Mouse (Mus musculus) hematopoietic stem cell, adult 5-6 weeks (primary cell): ENCODE results near the gene Spata31d1b. TPM values are rescaled to one million over a fixed set of nuclear protein-coding genes. Genes with fewer than 3 reads are reported as not detected.
"Not testable (repeated sequence)": the region's sequence is repeated elsewhere in the genome, so short reads cannot be mapped to it uniquely, and the experiment has no call there.

ENCODE experiments used
- ATAC-seq, 2 experiments: fragments of 125-278 bp in 1 of 2; replicated peaks in 1 of 2; 2 replicates each; pipeline ENCODE4 v1.8.0; 2016 to 2017; ENCODE audit warnings: inconsistent platforms in 2 of 2, mild to moderate bottlenecking in 2 of 2, moderate number of reproducible peaks in 2 of 2, low read depth in 1 of 2, moderate TSS enrichment in 1 of 2; ENCODE audit not compliant: low FRiP score in 2 of 2, poor library complexity in 2 of 2, severe bottlenecking in 2 of 2, insufficient read depth in 1 of 2, low TSS enrichment in 1 of 2
- total RNA-seq: library from RNA; stranded (forward); fragments of 172-1452, 232-1000 nt; gene quantifications from 2 replicates; pipeline ENCODE4 v1.2.3, GENCODE M21; 2017

The Spata31d1b gene
- not detected in 2 replicates for total RNA-seq

DNA sequence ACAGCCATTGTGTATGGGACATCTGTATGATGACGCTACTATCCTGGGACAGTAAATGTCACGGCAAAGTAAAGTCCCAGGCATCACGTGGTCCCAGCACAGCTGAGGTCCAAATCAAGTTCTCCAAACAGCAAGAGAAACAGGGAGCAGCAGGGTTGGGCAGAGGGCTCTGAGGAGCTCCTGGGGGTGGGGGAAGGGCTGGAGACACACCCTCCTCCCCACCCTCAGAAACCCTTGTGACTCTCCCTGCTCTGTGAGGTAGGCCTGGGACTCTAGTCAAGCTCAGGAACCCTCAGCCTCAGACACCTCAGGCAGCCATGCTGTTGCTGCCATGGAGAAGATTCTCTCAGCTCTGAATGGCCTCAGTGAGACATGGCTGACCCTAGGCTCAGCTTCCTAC is at the start of gene Spata31d1b:
Gene Spata31d1b (plus strand): TSS at position 301 of the 400 bp plus-strand sequence.
- ATAC-seq, result not testable (repeated sequence)

DNA sequence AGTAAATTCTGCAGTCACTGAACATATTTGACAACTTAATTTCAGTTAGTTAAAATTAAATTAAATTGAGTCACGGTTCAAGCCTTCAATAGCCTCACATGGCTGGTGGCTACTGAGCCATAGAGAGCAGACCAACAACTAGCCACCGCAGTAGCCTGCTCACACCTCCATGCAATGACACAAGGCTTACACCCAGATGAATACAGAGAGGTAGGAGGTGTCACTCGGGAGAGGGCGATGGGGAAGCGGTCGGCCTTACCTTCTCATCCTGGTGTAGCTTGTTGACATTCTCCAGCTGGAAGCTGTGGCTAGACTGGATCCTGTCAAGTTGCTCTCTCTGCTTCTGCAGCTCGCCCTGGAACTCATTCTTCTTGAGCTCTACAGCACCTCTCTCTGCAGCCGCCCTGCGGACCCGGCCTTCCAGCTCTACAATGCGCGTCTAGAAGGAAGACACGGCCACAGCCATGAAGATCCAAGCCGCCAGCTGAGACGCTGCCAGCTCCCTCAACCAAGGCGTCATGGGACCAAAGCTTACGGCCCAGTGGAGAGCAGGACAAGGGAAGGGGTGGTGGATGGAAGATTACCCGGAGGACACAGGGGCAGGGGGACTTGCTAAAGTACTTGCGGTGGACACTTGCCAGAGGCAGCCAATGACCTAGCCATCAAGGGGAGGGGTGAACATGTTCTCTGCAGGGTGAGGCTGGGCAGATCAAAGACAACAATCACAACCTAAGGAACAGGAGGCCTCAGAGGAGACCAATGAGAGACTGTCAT is 48.0 kb upstream of the Spata31d1b start:
- ATAC-seq, result no peak

DNA sequence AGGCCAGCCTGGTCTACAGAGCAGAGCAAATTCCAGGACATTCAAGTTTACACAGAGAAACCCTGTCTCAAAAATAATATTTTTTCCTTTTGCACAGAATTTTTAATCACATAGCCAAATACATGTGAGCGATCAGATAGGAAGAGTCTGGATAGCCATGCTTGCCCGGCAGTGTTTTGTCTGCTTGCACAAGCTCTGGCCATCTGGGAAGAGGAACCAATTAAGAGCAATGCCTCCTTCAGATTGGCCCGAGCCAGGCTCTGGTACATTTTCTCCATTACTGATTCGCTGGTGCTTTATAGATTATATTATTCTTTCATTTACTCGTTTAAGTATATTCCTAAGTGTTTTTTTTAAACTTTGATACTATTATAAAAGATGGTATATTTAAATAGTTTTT is 44.3 kb upstream of the Spata31d1b start:
- no peak for ATAC-seq

- peak; percentile 60 to 66 for ATAC-seq
Measured at GRCm38 (mm10) chr13:59668501-59669093, 43.5 kb upstream of the Spata31d1b start.

DNA sequence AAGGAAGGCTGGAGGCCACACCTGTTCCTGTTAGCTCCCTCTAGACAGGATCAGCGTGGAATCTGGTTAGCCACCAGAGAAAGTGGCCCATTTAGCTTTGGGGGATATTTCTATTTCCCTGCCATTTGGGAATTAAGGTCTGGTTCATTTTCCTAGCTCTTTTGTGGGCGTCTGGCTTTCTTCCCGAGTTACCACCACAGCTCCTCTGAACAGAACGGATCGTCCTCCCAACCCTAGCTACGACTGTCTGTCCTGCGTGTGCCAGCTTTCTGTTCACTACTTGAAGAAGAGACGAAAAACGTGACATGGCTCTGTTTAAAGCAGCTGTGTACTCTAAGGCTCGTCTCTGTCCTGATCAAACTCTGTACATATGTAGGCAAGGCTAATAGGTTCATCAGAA is 42.1 kb upstream of the Spata31d1b start:
- no peak for ATAC-seq

DNA sequence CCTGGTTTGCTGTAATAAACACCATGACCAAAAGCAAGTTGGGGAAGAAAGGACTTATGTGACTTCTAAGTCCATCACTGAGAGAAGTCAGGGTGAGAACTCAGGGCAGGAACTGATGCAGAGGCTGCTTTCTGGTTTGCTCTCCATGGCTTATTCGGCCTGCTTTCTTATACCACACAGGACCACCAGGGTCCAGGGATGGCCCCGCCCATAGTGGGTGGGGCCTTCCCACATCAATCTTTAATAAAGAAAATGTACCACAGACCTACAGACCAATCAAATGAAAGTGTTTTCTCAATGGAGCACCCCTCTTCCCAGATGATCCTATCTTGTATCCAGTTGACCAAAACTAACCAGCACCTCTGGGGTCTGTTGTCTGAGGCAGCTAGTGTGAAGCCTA is 40.6 kb upstream of the Spata31d1b start:
- ATAC-seq, result no peak

- ATAC-seq, result peak; percentile 51 to 63
Measured at GRCm38 (mm10) chr13:59672248-59672647, 39.8 kb upstream of the Spata31d1b start.

- ATAC-seq, result no peak
Measured at GRCm38 (mm10) chr13:59673597-59673996, 38.5 kb upstream of the Spata31d1b start.

GRCm38 (mm10) chr13:59674215-59674614 is 37.9 kb upstream of the Spata31d1b start:
- no peak for ATAC-seq

- ATAC-seq, result no peak
Measured at GRCm38 (mm10) chr13:59674761-59675150, 37.3 kb upstream of the Spata31d1b start.

GRCm38 (mm10) chr13:59675151-59676011 is 36.7 kb upstream of the Spata31d1b start, which contains the start of gene Golm1:
Gene Golm1, minus strand, starts transcription at chr13:59675811.
- ATAC-seq, result peak in 1 of 2 experiments; percentile 23; a peak in 1 of 4 replicates

DNA sequence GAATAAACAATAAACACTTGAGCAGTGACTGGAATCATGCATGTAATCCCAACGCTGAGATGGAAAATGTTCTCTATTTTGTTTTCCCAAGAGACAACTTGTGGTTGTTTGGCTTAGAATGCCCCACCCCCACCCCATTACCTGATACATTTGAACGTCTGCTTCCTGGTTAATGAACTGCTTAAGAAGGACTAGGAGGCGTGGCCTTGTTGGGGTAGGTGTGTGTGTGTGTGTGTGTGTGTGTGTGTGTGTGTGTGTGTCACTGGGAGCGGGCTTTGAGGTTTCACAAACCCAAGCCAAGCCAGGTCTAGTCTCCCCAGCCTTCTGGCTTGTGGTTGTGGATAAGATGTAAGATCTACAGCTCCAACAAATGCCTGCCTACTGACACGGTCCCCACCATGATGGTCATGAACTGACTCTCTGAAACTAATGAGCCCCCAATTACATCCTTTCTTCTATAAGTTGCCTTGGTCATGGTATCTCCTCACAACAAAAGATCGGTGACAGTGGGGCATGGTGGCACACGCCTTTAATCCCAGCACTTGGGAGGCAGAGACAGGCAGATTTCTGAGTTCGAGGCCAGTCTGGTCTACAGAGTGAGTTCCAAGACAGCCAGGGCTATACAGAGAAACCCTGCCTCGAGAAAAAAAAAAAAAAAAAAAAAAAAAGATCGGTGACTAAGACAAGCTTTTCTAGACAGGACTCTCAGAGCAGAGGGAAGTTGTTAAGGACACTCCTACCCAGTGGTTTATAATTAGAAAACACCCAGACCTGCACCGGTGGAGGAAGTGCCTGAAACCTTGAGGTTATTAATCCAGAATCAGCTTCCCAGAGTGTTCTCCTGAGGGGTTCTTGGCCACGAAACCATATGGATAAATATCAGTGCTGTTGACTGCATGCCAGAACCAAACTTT is 35.5 kb upstream of the Spata31d1b start:
- peak; percentile 55 to 56; a peak in 2 of 4 replicates for ATAC-seq

DNA sequence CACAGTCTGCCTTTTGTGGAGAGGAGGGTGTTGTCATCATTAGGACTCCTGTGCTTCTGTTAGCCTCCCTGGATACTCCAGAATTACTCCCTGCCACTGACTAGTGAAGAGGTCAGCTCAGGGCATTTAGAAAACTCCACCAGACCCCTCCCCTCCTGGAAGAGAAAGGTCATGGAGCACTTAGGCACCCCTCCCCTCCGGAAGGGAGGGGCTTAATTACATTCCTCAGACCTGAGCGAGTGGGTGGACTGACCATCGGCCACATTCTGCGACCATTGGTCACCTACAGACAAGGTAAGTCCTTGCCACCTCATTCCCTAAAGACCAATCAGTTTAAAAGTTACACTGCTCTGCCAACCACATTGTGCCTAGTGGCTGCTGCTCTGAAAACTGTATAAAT is 32.8 kb upstream of the Spata31d1b start:
- no peak for ATAC-seq

GRCm38 (mm10) chr13:59679908-59680307 is 32.2 kb upstream of the Spata31d1b start:
- ATAC-seq, result no peak

- ATAC-seq, result peak in 1 of 2 experiments; percentile 58; a peak in 1 of 4 replicates
Measured at GRCm38 (mm10) chr13:59682629-59683028, 29.5 kb upstream of the Spata31d1b start.

GRCm38 (mm10) chr13:59685236-59685635 is 26.8 kb upstream of the Spata31d1b start:
- no peak for ATAC-seq

DNA sequence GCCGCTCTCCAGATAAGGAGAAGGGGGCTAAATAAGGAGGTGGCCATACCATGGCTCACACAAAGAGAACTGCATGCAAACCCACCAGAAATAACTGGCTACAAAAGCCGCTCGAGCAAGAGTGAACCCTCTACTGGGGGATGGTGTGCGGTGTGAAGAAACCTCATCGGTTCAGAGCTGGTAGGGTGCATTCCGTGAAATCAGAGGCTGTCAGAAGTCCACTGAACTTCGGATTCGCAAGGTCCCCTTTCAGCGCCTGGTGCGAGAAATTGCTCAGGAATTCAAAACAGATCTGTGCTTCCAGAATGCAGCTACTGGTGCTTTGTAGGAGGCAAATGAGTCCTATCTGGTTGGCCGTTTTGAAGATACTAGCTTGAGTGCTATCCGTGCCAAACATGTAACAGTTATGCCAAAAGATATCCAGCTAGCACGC is 23.7 kb upstream of the Spata31d1b start:
- no peak for ATAC-seq
